Mouse (Mus musculus) retina, postnatal 7 days (tissue): ENCODE measurements around the gene Agrn.

Source experiments
- DNase-seq: peaks from one replicate; pipeline ENCODE4 v3.0.0-alpha.2; 2012; ENCODE audit warnings: low read depth, low spot score

Gene Agrn

DNA sequence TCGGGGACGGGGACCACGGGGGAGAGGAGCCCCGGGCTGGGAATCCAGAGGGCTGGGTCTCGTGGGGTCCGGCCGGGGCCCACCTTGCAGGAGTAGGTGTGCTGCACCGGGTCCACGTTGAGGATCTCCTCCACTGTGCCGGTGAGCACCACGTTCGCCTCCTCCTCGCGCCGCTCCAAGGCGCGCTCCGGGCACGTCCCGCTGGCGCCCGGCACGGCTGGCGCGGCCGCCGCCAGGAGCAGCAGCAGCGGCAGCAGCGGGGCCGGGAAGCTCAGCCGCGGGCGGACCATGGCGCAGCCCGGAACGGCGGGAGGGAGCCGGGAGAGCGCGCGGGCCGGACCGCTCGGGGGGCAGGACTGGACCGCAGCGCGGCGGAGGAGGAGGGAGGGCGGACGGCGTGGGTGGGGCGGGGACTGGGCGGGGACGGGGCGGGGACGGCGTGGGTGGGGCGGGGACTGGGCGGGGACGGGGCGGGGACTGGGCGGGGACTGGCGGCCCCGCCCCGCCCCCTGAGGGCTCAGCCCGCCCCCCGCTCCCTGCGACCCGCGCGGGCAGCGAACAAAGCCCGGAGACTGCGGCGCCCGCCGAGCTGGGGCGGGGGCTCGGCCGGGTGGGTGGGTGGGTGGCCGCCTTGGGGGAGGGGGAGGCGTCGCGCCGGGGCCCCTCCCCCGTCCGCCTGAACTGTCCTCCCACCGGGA is at the start of gene Agrn:
Gene Agrn (minus strand): TSS at position 358 of the 698 bp plus-strand sequence.
- peak; percentile 57 for DNase-seq

DNA sequence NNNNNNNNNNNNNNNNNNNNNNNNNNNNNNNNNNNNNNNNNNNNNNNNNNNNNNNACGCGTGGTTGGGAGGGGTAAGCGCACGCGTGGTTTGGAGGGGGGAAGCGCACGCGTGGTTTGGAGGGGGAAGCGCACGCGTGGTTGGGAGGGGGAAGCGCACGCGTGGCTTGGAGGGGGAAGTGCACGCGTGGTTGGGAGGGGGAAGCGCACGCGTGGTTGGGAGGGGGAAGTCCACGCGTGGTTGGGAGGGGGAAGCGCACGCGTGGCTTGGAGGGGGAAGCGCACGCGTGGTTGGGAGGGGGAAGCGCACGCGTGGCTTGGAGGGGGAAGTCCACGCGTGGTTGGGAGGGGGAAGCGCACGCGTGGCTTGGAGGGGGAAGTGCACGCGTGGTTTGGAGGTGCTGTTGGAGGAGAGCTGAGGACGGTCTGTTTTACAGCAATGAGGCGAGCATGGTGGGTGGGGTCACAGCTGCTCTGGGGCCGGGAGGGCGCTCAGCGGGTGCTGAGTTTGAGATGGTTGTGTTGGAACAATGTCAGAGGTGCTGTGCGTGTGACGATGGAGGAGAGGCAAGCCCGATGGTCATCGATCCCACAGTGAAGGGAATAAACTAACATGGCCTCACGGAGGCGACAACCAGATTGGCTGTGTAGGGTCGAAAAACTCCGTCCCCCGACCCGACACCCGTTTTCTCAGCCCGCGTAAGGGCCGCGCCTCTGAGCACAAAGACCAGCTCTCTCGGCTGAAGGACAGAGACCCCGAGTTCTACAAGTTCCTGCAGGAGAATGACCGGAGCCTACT is 39.6 kb upstream of the Agrn start:
- no peak for DNase-seq

DNA sequence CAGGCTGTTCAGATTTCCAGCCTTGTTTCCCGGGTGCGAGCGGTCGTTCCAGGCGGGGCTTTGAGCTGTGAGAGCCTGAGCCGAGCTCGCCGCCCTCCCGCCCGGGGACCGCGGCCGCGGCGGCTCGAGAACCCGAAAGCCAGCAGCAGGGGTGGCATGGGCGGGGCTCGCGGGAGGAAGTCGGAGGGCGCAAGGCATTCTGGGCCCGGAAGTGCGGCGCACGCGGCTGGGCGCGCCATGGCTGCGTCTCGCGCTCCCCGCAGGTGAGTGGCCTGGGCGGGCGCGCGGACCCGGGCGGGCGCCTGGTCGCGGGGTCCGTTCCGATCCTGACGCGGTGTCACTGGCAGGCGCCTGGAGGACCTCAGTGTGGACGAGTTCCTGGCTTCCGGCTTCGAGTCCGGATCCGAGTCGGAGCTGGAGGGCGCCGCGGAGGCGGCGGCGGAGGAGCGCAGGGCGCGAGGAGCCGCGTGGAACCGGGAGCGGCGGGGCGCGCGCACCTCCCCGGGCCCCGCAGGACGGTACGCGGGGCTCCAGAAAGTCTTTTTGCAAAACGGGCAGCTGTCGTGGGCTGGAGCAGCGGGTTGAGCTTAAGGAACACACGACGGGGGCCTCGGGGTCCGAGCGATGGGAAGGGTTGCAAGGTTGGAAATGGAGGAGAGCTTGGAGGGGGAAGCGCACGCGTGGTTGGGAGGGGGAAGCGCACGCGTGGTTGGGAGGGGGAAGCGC is 38.7 kb upstream of the Agrn start, which contains the start of gene Noc2l:
Gene Noc2l (plus strand): TSS at position 203 of the 726 bp plus-strand sequence.
- peak; percentile 87 for DNase-seq

DNA sequence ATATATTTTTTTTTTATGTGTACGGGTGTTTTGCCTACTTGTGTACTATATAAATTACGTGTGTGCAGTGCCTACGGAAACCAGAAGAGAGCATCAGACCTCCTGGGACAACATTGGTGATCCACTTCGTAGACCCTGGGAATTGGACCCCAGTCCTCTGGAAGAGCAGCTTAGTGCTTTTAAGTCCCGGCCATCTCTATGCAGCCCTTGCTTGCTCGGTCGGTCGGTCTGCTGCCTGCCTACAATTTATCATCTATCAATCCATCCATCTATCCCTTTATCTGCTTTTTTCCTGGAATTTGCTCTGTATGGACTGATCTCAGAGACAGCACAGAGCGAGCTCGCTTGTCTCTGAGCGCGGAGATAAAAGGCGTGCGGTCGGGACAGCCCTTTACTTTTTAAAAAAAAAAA is 38.1 kb upstream of the Agrn start:
- no peak for DNase-seq

DNA sequence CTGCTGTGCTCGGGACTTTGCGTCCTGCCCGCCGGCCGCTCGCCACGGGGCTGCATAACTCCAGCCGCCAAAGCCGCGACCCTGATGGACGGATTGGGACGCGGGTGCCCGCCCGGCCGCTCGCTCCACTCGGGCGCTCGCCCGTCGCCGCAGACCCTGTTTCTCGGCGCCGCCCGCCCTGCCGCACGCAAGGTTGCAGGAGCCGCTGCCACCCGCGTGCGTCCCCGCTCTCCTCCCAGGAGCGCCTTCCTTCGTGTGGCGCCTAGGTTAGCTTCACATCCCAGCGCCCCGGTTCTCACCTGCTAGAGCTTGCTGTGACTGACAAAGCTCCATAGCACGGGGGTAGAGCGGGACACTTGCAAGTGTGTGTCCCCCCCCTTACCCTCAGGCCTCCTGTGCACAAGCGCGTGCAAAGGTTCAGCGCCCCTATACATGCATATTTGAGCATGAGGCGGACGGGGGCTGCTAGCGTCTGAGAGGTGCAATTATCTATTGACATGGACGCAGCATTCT is 37.5 kb upstream of the Agrn start, which contains the start of gene Plekhn1:
Gene Plekhn1 (minus strand): TSS at position 157 of the 513 bp plus-strand sequence.
- peak; percentile 57 for DNase-seq

DNA sequence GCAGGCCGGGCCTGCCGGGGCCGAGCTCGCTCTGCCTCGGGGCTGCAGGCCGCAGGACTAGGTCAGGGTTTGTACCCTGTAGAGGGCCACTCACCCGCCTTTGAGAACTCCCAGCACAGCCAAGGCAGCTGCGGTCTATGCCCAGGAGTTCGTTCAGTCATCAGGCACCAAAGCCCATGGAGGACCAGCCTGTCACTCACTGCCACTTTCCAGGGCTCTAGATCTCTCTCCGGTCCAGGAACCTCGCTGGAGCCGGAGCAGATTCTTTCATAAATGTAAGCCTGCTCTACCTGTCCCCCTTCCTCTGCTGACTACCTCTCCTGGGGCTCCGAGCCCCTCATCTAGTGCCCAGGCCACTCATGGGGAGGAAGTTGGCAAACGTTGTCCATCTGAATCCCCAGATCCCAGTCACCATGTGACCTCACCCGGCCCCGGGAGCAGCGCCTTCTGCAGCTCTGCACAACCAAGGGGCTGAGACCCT is 36.8 kb upstream of the Agrn start:
- DNase-seq: no peak

DNA sequence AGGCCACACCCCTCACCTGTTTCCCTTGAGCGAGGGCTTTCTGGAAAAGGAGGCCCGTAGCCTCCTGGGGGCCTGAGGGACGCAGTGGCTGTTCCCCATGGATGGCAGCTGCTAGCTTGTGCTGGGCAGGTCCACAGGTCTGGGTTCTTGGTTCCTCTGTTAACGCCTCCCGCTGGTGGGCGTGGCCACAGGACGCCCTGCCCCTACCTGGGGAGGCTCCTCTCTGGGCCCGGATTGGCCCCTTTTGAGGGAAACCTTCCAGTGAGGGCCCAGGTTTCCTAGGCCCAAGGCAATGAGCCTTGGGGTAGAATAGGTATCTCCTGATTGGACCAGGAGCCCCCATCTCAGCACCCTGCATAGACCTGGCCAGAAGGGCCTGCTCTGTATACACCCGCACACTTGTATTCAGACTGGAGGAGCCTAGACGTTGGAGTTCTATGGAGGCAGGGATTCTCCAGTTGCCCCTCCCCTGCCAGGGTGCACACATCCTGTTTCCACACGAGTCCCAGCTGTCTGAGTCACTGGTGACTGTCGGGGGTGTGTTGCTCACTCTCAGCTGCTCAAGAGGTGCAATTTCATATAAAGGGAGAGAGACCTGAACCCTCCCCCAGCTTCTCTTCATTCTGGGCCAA is 31.2 kb upstream of the Agrn start:
- DNase-seq: no peak

DNA sequence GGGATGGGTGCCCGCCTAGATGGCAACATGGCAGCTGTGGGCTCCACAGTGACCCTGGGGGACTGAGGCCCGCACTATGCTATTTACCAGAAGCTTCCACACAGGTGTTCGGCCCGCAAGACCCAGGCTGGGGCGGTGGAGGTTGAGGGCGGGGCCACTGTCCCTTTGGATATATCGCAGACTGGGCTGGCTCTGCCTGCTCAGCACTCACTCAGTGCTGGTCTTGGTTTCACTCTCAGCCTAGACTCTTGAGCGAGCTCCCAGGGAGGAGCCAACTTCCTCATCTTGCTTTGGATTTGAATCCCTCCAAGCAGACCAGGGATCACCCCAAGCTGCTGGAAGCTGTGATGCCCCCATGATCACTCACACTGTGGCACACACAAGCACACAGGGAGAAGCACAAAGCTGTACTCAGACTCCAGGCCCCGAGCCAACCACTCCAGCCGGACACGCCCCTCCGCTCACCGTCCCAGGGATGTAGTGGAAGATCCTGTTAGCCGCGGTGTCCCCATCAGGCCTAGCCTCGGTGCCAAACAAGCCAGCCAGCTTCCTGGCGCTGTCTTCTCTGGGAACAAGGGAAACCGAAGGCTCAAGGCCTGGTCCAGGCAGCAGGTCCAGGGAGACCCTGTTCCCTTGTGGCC is 30.6 kb upstream of the Agrn start:
- no peak for DNase-seq

DNA sequence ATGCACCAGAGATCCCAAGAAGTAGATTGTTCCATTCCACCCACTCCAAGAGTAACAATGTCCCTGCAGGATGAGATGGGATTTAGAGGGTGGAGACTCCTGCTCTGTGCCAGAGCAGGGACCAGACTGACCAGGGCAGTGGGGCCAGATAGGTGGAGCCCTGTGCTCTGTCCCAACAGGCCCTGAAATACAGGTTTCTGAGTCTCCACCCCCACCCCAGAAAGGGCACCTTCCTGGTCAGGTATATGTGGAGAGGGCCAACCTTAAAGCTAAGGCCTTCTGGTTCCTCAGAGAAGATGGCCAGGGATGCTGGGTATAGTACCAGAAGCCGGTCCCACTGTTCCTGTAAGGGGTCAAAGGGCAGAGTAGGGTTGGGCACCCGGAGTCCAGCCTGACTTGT is 27.0 kb upstream of the Agrn start:
- no peak for DNase-seq

DNA sequence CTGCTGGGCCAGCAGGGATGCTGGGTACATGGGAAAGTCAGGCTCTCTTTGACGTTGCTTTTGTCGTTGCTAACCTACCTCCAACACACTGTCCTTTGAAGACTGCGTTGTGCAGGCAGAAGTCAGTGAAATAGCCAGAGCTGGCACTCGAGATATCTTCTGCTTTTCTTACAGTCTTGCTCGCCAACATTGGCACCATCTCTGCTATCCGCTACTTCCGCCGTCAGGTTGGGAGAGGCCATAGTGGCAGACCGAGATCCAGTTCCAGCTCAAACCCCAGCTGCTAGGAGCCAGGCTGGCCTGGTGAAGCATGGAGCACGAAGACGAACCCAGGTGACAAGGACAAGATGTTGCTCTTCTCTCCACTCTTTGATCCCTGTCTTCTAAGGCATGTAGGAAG is 22.6 kb upstream of the Agrn start:
- no peak for DNase-seq

DNA sequence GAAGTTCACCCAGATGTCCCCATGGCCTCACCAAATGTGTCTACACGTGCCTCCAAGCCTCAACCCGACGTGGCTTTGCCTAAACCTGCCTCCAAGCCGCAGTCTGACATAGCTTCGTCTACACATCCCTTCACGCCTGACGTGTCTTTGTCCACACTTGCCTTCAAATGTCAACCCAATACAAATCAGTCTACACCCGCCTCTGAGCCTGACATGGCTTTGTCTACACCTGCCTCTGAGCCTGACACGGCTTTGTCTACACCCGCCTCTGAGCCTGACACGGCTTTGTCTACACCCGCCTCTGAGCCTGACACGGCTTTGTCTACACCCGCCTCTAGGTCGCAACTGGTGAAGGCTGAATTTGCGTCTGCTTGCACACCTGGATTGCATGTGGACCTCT is 20.6 kb upstream of the Agrn start:
- DNase-seq: no peak

DNA sequence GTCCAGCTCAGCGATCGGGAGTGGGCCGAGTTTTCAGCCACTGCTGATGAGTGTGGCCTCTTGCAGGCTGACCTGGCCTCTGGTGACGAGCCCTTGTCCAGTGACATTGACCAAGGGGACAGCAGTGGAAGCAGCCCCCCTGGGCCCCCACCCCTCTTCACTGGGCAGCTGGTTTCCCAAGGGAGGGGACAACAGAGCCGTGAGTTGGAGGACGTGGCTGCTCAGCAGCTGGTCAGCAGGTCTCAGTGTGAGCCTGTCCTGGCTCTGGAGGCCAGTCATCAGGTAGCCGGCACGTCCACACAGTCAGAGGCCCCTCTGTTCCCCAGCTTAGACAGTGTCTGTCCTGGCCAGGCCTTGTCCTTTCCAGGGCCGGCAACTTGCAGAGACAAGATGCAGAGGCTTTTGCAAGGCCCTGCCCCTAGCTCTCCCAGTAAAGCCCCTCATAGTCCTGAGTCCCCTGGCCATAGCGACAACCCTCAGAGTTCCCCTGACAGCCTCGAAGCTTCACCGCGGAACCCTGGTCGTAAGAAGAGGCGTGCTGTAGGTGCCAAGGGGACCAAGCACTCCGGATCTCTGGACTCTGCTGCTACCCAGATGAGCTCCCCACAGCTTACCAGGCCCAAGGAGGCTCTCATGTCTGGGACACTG is 19.9 kb upstream of the Agrn start:
- no peak for DNase-seq

DNA sequence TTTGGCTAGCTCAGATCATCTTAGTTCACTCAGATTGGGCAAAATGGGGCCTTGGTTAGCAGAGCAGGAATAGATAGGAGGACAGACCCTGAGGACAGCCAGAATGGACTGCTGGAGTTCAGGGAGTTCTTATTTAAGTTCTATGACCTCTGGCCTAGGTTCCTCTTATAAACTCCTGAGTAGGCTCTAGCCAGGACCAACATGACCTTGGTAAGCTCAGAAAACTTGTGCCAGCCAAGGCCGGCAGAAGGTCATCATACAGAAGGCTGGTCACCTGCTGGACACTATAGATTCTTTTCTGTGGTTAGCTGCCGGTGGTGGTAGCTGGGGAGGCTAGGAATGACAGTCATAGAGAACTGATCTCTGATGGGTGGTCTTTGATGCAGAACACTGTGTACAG is 18.9 kb upstream of the Agrn start:
- no peak for DNase-seq

DNA sequence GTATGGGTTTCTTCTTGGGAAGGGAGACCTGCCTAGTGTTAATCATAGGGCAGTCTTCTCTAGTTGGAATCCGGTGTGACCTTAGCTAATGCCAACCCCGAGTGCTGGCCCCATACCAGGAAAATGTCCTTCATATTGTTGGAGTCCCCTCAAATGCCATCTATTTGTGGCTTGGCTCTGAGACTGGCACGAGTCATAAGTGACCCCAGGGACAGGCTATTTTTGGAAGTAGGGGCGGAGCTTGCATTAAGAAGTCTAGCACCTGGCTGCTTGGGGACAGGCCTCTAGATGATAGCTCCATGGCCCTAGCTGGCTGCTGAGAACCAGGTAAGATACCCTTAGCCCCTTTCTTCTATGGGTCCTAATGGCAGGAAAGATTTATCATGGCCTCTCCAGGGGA is 18.4 kb upstream of the Agrn start, which contains the start of gene Perm1:
Gene Perm1 (plus strand): TSS at position 220 of the 400 bp plus-strand sequence.
- no peak for DNase-seq

DNA sequence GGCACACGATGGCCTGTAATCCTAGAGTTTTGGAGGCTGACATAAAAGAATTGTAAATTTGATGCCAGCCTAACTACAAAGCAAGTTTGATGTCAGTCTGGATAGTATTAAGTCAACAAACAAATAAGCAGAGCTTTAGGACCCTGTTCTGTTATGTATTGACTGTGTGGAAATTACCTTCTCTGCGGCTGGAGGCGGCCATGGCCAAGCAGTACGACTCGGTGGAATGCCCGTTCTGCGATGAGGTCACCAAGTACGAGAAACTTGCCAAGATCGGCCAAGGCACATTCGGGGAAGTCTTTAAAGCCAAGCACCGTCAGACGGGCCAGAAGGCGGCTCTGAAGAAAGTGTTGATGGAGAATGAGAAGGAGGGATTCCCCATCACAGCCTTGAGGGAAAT is 15.8 kb upstream of the Agrn start:
- no peak for DNase-seq

DNA sequence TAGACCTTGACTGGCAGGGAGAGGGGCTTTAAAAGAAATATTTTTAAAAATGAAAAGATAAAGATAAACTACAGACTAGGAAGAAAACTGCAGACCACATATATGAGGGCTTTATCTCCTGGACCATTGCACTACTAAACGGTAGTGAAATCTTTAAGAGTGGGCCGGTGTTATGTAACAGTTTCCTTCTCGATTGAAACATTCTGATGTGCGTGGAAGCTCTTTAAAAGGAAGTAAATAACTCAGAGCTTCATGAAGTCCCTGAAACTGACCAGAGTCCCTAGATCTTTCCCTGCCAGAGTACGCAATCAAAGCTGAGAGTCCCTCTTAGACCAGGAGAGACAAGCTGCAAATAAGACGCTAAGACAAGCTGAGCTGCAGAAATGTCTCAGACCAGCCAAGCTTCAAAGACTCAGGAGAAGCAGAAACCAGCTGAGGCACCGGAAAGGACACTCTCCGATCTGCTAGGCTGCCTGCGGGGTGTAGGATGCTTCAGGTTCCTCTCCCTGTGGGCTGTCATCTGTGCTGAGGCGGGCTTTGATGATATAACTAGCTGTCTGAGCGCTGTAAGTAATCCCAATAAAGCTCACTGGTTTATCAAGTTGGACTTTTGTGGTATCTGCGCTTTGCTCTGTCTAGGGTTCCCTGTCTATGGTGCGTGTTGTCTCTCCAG is 12.8 kb upstream of the Agrn start:
- no peak for DNase-seq

DNA sequence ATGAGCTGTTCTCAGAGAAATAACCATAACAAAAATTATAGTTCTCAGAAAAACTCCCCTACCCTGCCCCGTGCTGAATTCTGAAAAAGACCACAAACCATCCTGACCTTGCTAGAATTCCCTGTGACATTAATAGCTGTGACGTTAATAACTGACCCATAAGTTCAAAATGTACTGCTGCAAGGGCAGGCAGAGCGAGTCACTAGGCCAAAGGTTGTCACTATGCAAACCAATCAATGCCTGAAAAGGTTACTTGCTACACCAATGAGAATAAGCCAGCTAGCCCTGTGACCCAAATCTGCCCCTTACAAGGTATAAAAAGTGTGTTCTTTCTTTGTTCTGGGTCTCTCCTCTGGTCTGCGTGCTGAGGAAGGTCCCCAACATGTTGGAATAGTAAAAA is 11.6 kb upstream of the Agrn start:
- DNase-seq: no peak

DNA sequence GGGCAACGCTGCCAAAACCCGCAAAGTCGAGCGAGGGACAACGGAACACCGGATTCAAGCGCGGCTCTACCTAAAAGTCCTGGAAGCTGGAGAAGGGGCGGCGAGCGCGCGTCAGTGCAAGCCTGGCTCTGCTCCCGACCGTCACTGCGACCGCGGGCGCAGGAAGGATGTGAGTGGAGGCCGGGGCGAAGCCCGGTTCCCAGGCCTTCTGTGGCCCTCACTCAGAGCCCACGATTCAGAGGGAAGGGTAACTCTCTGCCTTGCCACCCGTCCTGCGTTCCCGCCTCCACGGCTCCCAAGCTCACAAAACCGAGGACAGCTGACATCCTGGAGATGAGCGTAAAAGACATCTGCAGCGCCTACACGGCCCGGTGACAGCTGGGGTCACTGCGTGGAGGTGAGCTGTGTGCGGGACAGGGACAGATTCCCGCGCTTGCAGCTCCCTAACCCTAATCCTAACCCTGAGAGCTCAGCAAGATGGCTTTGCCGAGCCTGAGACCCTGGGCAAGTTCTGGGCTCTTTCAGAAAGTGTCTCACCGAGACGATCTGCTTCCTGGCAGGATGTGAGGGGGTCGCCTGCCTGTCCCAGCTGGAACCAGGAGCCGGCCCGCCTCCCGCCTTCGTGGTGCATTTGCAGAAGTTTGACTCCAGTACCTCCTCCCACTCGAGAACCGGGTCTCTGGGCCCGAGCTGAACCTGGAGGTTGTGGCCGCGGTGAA is 6.3 kb upstream of the Agrn start:
- DNase-seq: no peak

DNA sequence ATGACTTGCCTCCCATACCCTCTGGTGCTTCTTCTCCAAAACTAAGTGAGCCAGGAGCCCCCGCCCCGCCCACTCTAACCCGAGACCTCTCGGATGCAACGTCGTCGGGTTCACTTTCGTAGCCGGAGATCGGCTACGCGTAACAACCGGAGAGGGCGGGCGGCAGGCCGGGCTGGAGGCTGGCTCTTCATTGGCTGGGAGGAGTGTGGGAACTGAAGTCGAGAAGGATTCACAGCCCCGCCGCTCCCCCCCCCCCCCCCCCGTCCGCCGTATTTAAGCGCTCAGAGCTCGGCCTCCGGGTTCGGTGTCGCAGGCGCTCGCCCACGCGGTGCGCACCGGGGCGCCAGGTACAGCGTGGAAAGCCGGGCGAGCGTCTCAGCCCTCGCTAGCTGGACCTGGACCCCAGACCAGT is 5.7 kb upstream of the Agrn start, which contains the start of gene AW011738:
Gene AW011738 (plus strand): TSS at position 304 of the 412 bp plus-strand sequence.
- no peak for DNase-seq
